Mouse (Mus musculus) MEL (cell line): ENCODE measurements at regions not wholly inside any gene's neighbourhood (a gene's known extent, or its start where the extent isn't known, plus 50 kb on each side); places are given as distances from the start of the nearest gene placed in this dataset.
"Not testable (repeated sequence)": the region's sequence is repeated elsewhere in the genome, so short reads cannot be mapped to it uniquely, and the experiment has no call there.

Source experiments
- DNase-seq: peaks from one replicate; pipeline ENCODE4 v3.0.0; 2011; ENCODE audit warnings: low read depth, low spot score
- H3K27ac ChIP-seq: 2 replicates; pipeline ENCODE4 v1.5.1; 2012; ENCODE audit warnings: low read depth, mild to moderate bottlenecking, control low read depth, low read length, moderate library complexity; ENCODE audit not compliant: control insufficient read depth
- H3K27me3 ChIP-seq, 2 experiments: fragments of 150-350 bp in 1 of 2; sonication (generic) in 1 of 2; 2 replicates each; pipeline ENCODE4 v1.6.1; 2012; ENCODE audit warnings: low read length in 2 of 2, mild to moderate bottlenecking in 2 of 2, improper control_type of control experiment in 1 of 2, moderate library complexity in 1 of 2; ENCODE audit not compliant: insufficient read depth in 2 of 2, control insufficient read depth in 1 of 2
- H3K36me3 ChIP-seq, 2 experiments: 2 replicates each; pipeline ENCODE4 v1.6.1; 2012 to 2014; ENCODE audit warnings: low read length in 2 of 2, improper control_type of control experiment in 1 of 2, inconsistent platforms in 1 of 2, mild to moderate bottlenecking in 1 of 2; ENCODE audit not compliant: insufficient read depth in 2 of 2, control insufficient read depth in 1 of 2
- H3K4me1 ChIP-seq, 2 experiments: fragments of 150-350 bp in 1 of 2; sonication (generic) in 1 of 2; 2 replicates each; pipeline ENCODE4 v1.6.1; 2012; ENCODE audit warnings: low read length in 2 of 2, improper control_type of control experiment in 1 of 2, mild to moderate bottlenecking in 1 of 2; ENCODE audit not compliant: insufficient read depth in 2 of 2, control insufficient read depth in 1 of 2
- H3K4me3 ChIP-seq, 2 experiments: fragments of 150-350 bp in 1 of 2; sonication (generic) in 1 of 2; 2 replicates each; pipeline ENCODE4 v1.5.1; 2012; ENCODE audit warnings: low read depth in 2 of 2, low read length in 2 of 2, mild to moderate bottlenecking in 2 of 2, moderate library complexity in 2 of 2, control low read depth in 1 of 2, improper control_type of control experiment in 1 of 2; ENCODE audit not compliant: control insufficient read depth in 1 of 2, insufficient read depth in 1 of 2
- H3K79me2 ChIP-seq: 2 replicates; pipeline ENCODE4 v1.6.1; 2012; ENCODE audit warnings: mild to moderate bottlenecking, low read length, moderate library complexity; ENCODE audit not compliant: control insufficient read depth, poor library complexity, insufficient read depth
- H3K9ac ChIP-seq: 2 replicates; pipeline ENCODE4 v1.6.1; 2012; ENCODE audit warnings: low read depth, mild to moderate bottlenecking, control low read depth, low read length, moderate library complexity; ENCODE audit not compliant: control insufficient read depth, poor library complexity, severe bottlenecking
- H3K9me3 ChIP-seq: fragments of 150-350 bp; sonication (generic); replicated peaks from 2 replicates; pipeline ENCODE4 v1.6.1; 2012; ENCODE audit warnings: mild to moderate bottlenecking, low read length, improper control_type of control experiment, moderate library complexity; ENCODE audit not compliant: insufficient read depth
- BHLHE40 ChIP-seq: IDR thresholded peaks from 2 replicates; pipeline ENCODE4 v1.6.1; 2012; ENCODE audit warnings: low read depth, mild to moderate bottlenecking, inconsistent platforms, low read length, improper control_type of control experiment, borderline replicate concordance
- CTCF ChIP-seq, 3 experiments: IDR thresholded peaks in 2 of 3; conservative IDR thresholded peaks in 1 of 3; 2 replicates each; pipeline ENCODE4 v1.5.1; 2011 to 2012; ENCODE audit warnings: low read length in 3 of 3, low read depth in 2 of 3, mild to moderate bottlenecking in 2 of 3, improper control_type of control experiment in 1 of 3, inconsistent platforms in 1 of 3, mixed read lengths in 1 of 3, moderate library complexity in 1 of 3; ENCODE audit not compliant: control insufficient read depth in 1 of 3, insufficient read depth in 1 of 3, poor library complexity in 1 of 3, severe bottlenecking in 1 of 3
- ETS1 ChIP-seq: IDR thresholded peaks from 2 replicates; pipeline ENCODE4 v1.6.1; 2012; ENCODE audit warnings: low read depth, mild to moderate bottlenecking, inconsistent platforms, low read length, improper control_type of control experiment, moderate library complexity
- MAX ChIP-seq: IDR thresholded peaks from 2 replicates; pipeline ENCODE4 v1.6.1; 2011; ENCODE audit warnings: low read length, improper control_type of control experiment
- MAZ ChIP-seq: IDR thresholded peaks from 2 replicates; pipeline ENCODE4 v1.6.1; 2012; ENCODE audit warnings: low read depth, mild to moderate bottlenecking, inconsistent platforms, low read length, improper control_type of control experiment
- MEF2A ChIP-seq: IDR thresholded peaks from 2 replicates; pipeline ENCODE4 v1.6.1; 2014; ENCODE audit warnings: low read depth, mild to moderate bottlenecking, inconsistent platforms, low read length, improper control_type of control experiment; ENCODE audit not compliant: poor library complexity, insufficient replicate concordance, severe bottlenecking; ENCODE audit errors: extremely low read depth
- MYB ChIP-seq: IDR thresholded peaks from 2 replicates; pipeline ENCODE4 v1.6.1; 2011; ENCODE audit warnings: mild to moderate bottlenecking, low read depth, low read length, improper control_type of control experiment
- NELFE ChIP-seq: IDR thresholded peaks from 2 replicates; pipeline ENCODE4 v1.6.1; 2011; ENCODE audit warnings: low read depth, low read length, improper control_type of control experiment
- POLR2A ChIP-seq, 2 experiments: IDR thresholded peaks; 2 replicates each; pipeline ENCODE4 v1.6.1; 2011 to 2012; ENCODE audit warnings: low read length in 2 of 2, mild to moderate bottlenecking in 2 of 2, control low read depth in 1 of 2, improper control_type of control experiment in 1 of 2, low read depth in 1 of 2, moderate library complexity in 1 of 2; ENCODE audit not compliant: control insufficient read depth in 1 of 2, insufficient read depth in 1 of 2, poor library complexity in 1 of 2
- POLR2AphosphoS5 ChIP-seq: IDR thresholded peaks from 2 replicates; pipeline ENCODE4 v1.6.1; 2012; ENCODE audit warnings: low read depth, borderline replicate concordance, mild to moderate bottlenecking, inconsistent platforms, low read length, moderate library complexity, mixed read lengths
- RAD21 ChIP-seq: IDR thresholded peaks from 2 replicates; pipeline ENCODE4 v1.6.1; 2011; ENCODE audit warnings: mild to moderate bottlenecking, low read depth, low read length, improper control_type of control experiment
- RCOR1 ChIP-seq: IDR thresholded peaks from 2 replicates; pipeline ENCODE4 v1.6.1; 2012; ENCODE audit warnings: low read depth, mild to moderate bottlenecking, inconsistent platforms, low read length, improper control_type of control experiment
- SIN3A ChIP-seq: IDR thresholded peaks from 2 replicates; pipeline ENCODE4 v1.6.1; 2012; ENCODE audit warnings: low read length, improper control_type of control experiment, inconsistent platforms
- SMC3 ChIP-seq: IDR thresholded peaks from 2 replicates; pipeline ENCODE4 v1.6.1; 2011; ENCODE audit warnings: low read depth, low read length, improper control_type of control experiment
- TBP ChIP-seq: IDR thresholded peaks from 2 replicates; pipeline ENCODE4 v1.8.0; 2011; ENCODE audit warnings: low read depth, low read length, improper control_type of control experiment
- UBTF ChIP-seq: IDR thresholded peaks from 2 replicates; pipeline ENCODE4 v1.6.1; 2012; ENCODE audit warnings: low read depth, mild to moderate bottlenecking, inconsistent platforms, low read length, improper control_type of control experiment, moderate library complexity, borderline replicate concordance; ENCODE audit not compliant: insufficient read depth
- USF2 ChIP-seq, 2 experiments: IDR thresholded peaks; 2 replicates each; pipeline ENCODE4 v1.6.1; 2011 to 2012; ENCODE audit warnings: improper control_type of control experiment in 2 of 2, low read length in 2 of 2, borderline replicate concordance in 1 of 2, inconsistent platforms in 1 of 2, low read depth in 1 of 2, mild to moderate bottlenecking in 1 of 2; ENCODE audit not compliant: insufficient read depth in 1 of 2
- ZC3H11A ChIP-seq: IDR thresholded peaks from 2 replicates; pipeline ENCODE4 v1.6.1; 2012; ENCODE audit warnings: low read depth, mild to moderate bottlenecking, inconsistent platforms, low read length, improper control_type of control experiment
- ZKSCAN1 ChIP-seq: IDR thresholded peaks from 2 replicates; pipeline ENCODE4 v1.6.1; 2012; ENCODE audit warnings: low read depth, mild to moderate bottlenecking, inconsistent platforms, low read length, improper control_type of control experiment, moderate library complexity
- ZMIZ1 ChIP-seq: IDR thresholded peaks from 2 replicates; pipeline ENCODE4 v1.6.1; 2012; ENCODE audit warnings: low read depth, mild to moderate bottlenecking, inconsistent platforms, low read length, improper control_type of control experiment, moderate library complexity
- ZNF384 ChIP-seq: IDR thresholded peaks from 2 replicates; pipeline ENCODE4 v1.6.1; 2012; ENCODE audit warnings: low read depth, mild to moderate bottlenecking, inconsistent platforms, low read length, improper control_type of control experiment

DNA sequence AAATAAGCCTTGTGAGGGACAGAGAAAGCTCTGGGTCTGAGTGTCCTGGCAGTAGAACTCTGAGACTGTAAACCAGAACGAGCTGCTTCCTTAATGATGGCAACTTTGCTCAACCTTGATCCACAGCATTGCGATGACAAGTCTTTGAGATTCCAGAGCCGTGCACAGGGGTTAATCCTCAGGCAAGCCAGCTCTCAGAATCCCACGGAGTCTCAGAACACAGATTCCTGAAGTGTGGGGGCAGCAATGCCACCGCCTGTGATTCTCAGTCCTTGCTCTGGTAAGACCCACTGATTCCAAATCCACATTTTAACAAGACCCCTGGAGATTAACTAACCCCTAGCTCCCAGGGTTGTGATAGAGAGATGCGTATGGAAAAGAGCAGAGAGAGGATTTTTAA lies 255.5 kb upstream of the AI593442 start:
- H3K9ac ChIP-seq = no peak overlapping the region
- H3K9me3 ChIP-seq = no peaks in the 10 kb centered on the region
- no peaks in the 10 kb centered on the region for H3K36me3 ChIP-seq
- no peak overlapping the region for H3K4me3 ChIP-seq
- DNase-seq = no peak
- H3K4me1 ChIP-seq = no peaks in the 10 kb centered on the region
- H3K27ac ChIP-seq = no peak overlapping the region
- H3K27me3 ChIP-seq = no peaks in the 10 kb centered on the region
- TF ChIP-seq BHLHE40 (no peak), POLR2A (IDR thresholded peaks at IDR 0.05; ENCODE audit: control insufficient read depth in 1 of 2, insufficient read depth in 1 of 2, low read depth in 1 of 2, low read length in 2 of 2, poor library complexity in 1 of 2) (no peak), ZKSCAN1 (no peak), MYB (no peak), MAX (no peak), UBTF (no peak), POLR2AphosphoS5 (no peak), TBP (no peak), USF2 (IDR thresholded peaks at IDR 0.05; ENCODE audit: borderline replicate concordance in 1 of 2, insufficient read depth in 1 of 2, low read depth in 1 of 2, low read length in 2 of 2) (no peak), NELFE (no peak)
- TF ChIP-seq, all 39 proteins: peak for 0
- H3K79me2 ChIP-seq = no peaks in the 10 kb centered on the region

DNA sequence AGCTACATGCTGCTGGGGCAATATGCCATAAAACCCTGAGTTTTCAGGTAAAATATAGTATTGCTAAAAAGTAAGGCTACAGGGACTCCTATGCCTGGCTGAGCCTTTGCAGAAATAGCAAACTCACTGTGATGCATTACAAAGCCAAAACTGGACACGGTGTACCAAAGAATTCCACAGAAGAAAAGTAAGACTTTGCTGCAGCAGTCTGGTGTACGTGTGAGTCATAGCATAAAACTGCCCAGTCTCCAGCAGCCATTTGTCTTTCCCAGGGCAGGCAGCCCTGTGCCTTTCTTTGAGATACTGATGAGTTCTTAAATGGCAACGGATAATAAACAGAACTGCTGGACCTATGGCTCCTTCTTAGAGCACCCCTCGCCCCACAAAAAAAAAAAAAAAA lies 237.9 kb upstream of the AI593442 start:
- no peaks in the 10 kb centered on the region for H3K9me3 ChIP-seq
- H3K27me3 ChIP-seq = no peaks in the 10 kb centered on the region
- no peak overlapping the region for H3K9ac ChIP-seq
- no peak for DNase-seq
- no peaks in the 10 kb centered on the region for H3K36me3 ChIP-seq
- TF ChIP-seq ZC3H11A = no peak
- TF ChIP-seq SMC3 = no peak
- no peak for TF ChIP-seq ZNF384
- TF ChIP-seq UBTF = no peak
- TF ChIP-seq NELFE = no peak
- no peak for TF ChIP-seq ETS1
- TF ChIP-seq CTCF (IDR thresholded peaks at IDR 0.05 in 2 of 3, conservative IDR thresholded peaks at IDR 0.05 in 1 of 3; ENCODE audit: control insufficient read depth in 1 of 3, insufficient read depth in 1 of 3, low read depth in 2 of 3, low read length in 3 of 3, poor library complexity in 1 of 3, severe bottlenecking in 1 of 3) = no peak
- no peak for TF ChIP-seq MEF2A
- no peak for TF ChIP-seq TBP
- no peak for TF ChIP-seq MAZ
- TF ChIP-seq MAX = no peak
- no peak for TF ChIP-seq ZKSCAN1
- TF ChIP-seq RCOR1 = no peak
- no peak for TF ChIP-seq RAD21
- no peak for TF ChIP-seq POLR2AphosphoS5
- no peak for TF ChIP-seq ZMIZ1
- TF ChIP-seq SIN3A = no peak
- TF ChIP-seq, all 39 proteins: peak for 0
- Histone ChIP-seq H3K79me2 (no peaks in the 10 kb centered on the region), H3K4me3 (no peak overlapping the region), H3K27ac (no peak overlapping the region), H3K4me1 (no peaks in the 10 kb centered on the region)

DNA sequence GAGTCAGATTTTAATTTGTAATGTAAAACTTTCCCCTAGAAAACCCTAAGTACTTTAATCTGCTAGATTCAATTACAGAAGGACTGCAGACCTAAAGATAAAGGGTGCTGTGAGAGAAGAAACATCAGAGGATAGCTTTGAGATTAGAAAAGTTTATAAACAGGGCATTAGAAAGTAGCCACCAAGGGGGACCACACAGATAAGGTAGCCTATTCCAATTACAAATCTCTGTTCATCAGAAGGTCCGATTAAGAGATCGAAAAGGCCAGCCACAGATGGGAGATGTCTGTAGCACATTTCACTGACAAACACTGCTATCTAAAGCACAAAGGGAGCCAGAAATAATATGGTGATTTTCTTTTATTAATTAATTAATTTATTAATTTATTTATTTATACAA lies 209.1 kb upstream of the AI593442 start:
- not testable (repeated sequence) for H3K27me3 ChIP-seq, H3K9me3 ChIP-seq, H3K9ac ChIP-seq, H3K27ac ChIP-seq, H3K36me3 ChIP-seq, DNase-seq, H3K4me3 ChIP-seq, H3K4me1 ChIP-seq, H3K79me2 ChIP-seq

DNA sequence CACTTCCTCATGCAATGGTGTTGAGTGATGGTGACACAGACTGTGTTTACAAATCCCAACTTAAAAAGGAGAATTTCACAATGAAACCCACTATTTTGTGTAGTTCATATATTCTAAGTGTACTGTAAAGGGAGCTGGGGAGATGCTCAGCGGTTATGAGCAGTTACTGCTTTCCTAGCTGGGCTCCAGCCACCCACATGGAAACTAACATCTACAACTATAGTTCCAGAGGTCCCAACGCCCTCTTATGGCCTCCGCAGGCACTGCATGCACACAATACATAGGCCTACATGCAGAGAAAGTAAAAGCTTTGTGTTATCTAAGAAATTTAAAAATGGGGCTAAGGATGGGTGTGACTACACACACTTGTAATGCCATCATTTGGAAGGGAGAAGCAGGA lies 208.4 kb upstream of the AI593442 start:
- DNase-seq, H3K9me3 ChIP-seq, H3K36me3 ChIP-seq, H3K79me2 ChIP-seq, H3K27me3 ChIP-seq, H3K27ac ChIP-seq, H3K4me3 ChIP-seq, H3K4me1 ChIP-seq, H3K9ac ChIP-seq: not testable (repeated sequence)
